17 mouse cellular contexts compared by ENCODE assay signal in the genomic region with DNA sequence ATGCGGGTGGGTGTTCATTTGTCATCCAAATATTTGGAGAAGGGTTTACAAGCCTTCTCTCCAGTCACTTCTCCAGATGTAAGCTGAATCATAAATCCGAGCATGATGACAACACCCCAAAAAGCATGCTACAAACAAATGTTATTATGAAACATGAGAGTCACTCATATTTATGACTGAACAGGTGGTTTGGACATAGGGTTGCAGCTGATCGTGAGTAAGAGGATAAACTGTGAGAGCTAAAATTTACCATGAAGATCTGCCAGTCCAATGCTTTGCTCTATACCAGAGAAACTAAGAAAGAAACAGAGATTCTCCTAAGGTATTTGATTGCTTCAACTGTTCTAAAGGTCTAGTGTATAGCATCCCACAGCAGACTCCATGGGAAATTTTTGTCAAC. TPM values are rescaled to one million over a fixed set of nuclear protein-coding genes. Genes with fewer than 3 reads are reported as not detected.
"Had no signal": no experiment of that assay in that cellular context is flagged by ENCODE, and none has a peak within 500 bp of the region (broad histone marks: within the 10 kb centered on the region; RNA-seq: fewer than 3 reads in every experiment).

No protein-coding gene starts in this region.

- H3K27me3 ChIP-seq: midbrain, embryonic 12.5 days; neural tube, embryonic 12.5 days; stomach, embryonic 15.5 days had no signal

- H3K27ac ChIP-seq: midbrain, embryonic 10.5 days; midbrain, embryonic 12.5 days; neural tube, embryonic 12.5 days; stomach, embryonic 15.5 days; stomach, postnatal 0 days had no signal

- H3K4me3 ChIP-seq: midbrain, embryonic 10.5 days; midbrain, embryonic 12.5 days; neural tube, embryonic 12.5 days; stomach, embryonic 15.5 days had no signal

- H3K36me3 ChIP-seq: midbrain, embryonic 10.5 days; midbrain, embryonic 12.5 days; neural tube, embryonic 12.5 days; stomach, embryonic 15.5 days had no signal

- DNase-seq: lung, adult 18-20 months; lung, embryonic 14.5 days; lung, postnatal 10 days; lung, postnatal 4 days; midbrain, embryonic 14.5 days; right cerebral cortex, postnatal 14 days; thymus, adult 2 months; thymus, postnatal 25 days; thymus, postnatal 4 days had no signal

RNA-seq across cellular contexts. Expression of a gene that starts 56.0 kb away (rescaled TPM):
- total RNA-seq: megakaryocyte-erythroid progenitor cell, adult 5-6 weeks had no signal
- polyA plus RNA-seq: liver, embryonic 16.5 days; spleen, adult 2 months had no signal
